Comparison of ENCODE assay signal across 7 mouse cellular contexts in genomic region chr9:108692226-108693041, GRCm38 (mm10). TPM values are rescaled to one million over a fixed set of nuclear protein-coding genes. Genes with fewer than 3 reads are reported as not detected.
DNase-seq lines count a peak whose midpoint lies in the region; ATAC-seq and TF ChIP-seq lines count a peak whose summit lies in the region.

No protein-coding gene starts in this region.

- under 1% methylated on average over 92 of the region's 92 CpGs for WGBS in embryonic facial prominence, embryonic 10.5 days
- under 1% methylated on average over 92 of the region's 92 CpGs for WGBS in limb, embryonic 12.5 days
- WGBS in midbrain, embryonic 13.5 days: under 1% methylated on average over 88 of the region's 92 CpGs
- WGBS in small intestine, adult 2 months: under 1% methylated on average over 91 of the region's 92 CpGs

- H3K9ac ChIP-seq in limb, embryonic 12.5 days (replicated peaks): peak overlapping the region; percentile 81
- H3K9ac ChIP-seq in midbrain, embryonic 13.5 days (replicated peaks): peak overlapping the region; percentile 91

- H3K4me2 ChIP-seq in limb, embryonic 12.5 days: peak overlapping the region; percentile 90
- H3K4me2 ChIP-seq in midbrain, embryonic 13.5 days (replicated peaks): peak overlapping the region; percentile 85

- ATAC-seq in granulocyte monocyte progenitor cell, adult 5-6 weeks (replicated peaks; ENCODE audit: poor library complexity, severe bottlenecking): peak; percentile 23
- peak; percentile 61 for ATAC-seq in limb, embryonic 12.5 days (ENCODE audit: insufficient number of reproducible peaks, insufficient read depth, low FRiP score, low TSS enrichment, low read depth)
- peak; percentile 82 for ATAC-seq in midbrain, embryonic 13.5 days

- H3K4me1 ChIP-seq in embryonic facial prominence, embryonic 10.5 days: peaks cover 32% of the 10 kb centered on the region
- H3K4me1 ChIP-seq in limb, embryonic 12.5 days (replicated peaks): peaks cover 17% of the 10 kb centered on the region
- peaks cover 62% of the 10 kb centered on the region for H3K4me1 ChIP-seq in midbrain, embryonic 13.5 days (replicated peaks)
- H3K4me1 ChIP-seq in small intestine, adult 2 months (ENCODE audit: control insufficient read depth, insufficient read depth, insufficient read length, low read length): peaks cover 32% of the 10 kb centered on the region

- no peaks in the 10 kb centered on the region for H3K36me3 ChIP-seq in embryonic facial prominence, embryonic 10.5 days (replicated peaks)
- H3K36me3 ChIP-seq in limb, embryonic 12.5 days: no peaks in the 10 kb centered on the region
- H3K36me3 ChIP-seq in midbrain, embryonic 13.5 days: no peaks in the 10 kb centered on the region
- no peaks in the 10 kb centered on the region for H3K36me3 ChIP-seq in small intestine, adult 2 months (ENCODE audit: control insufficient read depth, insufficient read depth, low read length)

- peaks cover 37% of the 10 kb centered on the region for H3K27me3 ChIP-seq in embryonic facial prominence, embryonic 10.5 days (replicated peaks; ENCODE audit: low read depth, poor library complexity, severe bottlenecking)
- H3K27me3 ChIP-seq in limb, embryonic 12.5 days: no peaks in the 10 kb centered on the region
- H3K27me3 ChIP-seq in midbrain, embryonic 13.5 days: peaks cover 6% of the 10 kb centered on the region; the same call in 1 of the 2 replicates
- no peaks in the 10 kb centered on the region for H3K27me3 ChIP-seq in small intestine, adult 2 months (ENCODE audit: control insufficient read depth, insufficient read depth, low read length)

- no peaks in the 10 kb centered on the region for H3K9me3 ChIP-seq in embryonic facial prominence, embryonic 10.5 days
- no peaks in the 10 kb centered on the region for H3K9me3 ChIP-seq in limb, embryonic 12.5 days
- H3K9me3 ChIP-seq in midbrain, embryonic 13.5 days: no peaks in the 10 kb centered on the region

- H3K27ac ChIP-seq in embryonic facial prominence, embryonic 10.5 days (replicated peaks): peak overlapping the region; percentile 85
- peak overlapping the region; percentile 56; the same call in 1 of the 2 replicates for H3K27ac ChIP-seq in limb, embryonic 12.5 days
- H3K27ac ChIP-seq in midbrain, embryonic 13.5 days: peak overlapping the region; percentile 83
- H3K27ac ChIP-seq in small intestine, adult 2 months (ENCODE audit: insufficient read depth, low read depth, low read length): peak overlapping the region; percentile 66

- TF ChIP-seq POLR2A in small intestine, adult 2 months (IDR thresholded peaks at IDR 0.05; ENCODE audit: low read depth, low read length): no peak

- 0 out of 2 replicates have a peak, but pooled peaks have one; percentile 19 for TF ChIP-seq CTCF in small intestine, adult 2 months (IDR thresholded peaks at IDR 0.05; ENCODE audit: extremely low read depth, insufficient read length, insufficient replicate concordance, low read depth, low read length)

- peak; percentile 62 for DNase-seq in adrenal gland, postnatal 25 days
- peak; percentile 74 for DNase-seq in embryonic facial prominence, embryonic 10.5 days (ENCODE audit: low spot score)
- peak; percentile 57 for DNase-seq in kidney, adult 11 months

- H3K4me3 ChIP-seq in embryonic facial prominence, embryonic 10.5 days: peak overlapping the region; percentile 78
- peak overlapping the region; percentile 82 for H3K4me3 ChIP-seq in limb, embryonic 12.5 days (replicated peaks)
- H3K4me3 ChIP-seq in midbrain, embryonic 13.5 days (replicated peaks): peak overlapping the region; percentile 89
- H3K4me3 ChIP-seq in small intestine, adult 2 months (ENCODE audit: low read depth, low read length): peak overlapping the region; percentile 88

RNA-seq across cellular contexts. Expression of gene Prkar2a, which starts 3.3 kb away (rescaled TPM):
- total RNA-seq in adrenal gland, postnatal 25 days (2021): 29.3 and 30.7 TPM in 2 replicates
- polyA plus RNA-seq in embryonic facial prominence, embryonic 10.5 days (2016; fragmentation: Nextera tagmentation; extraction: Ambion mirVana): 24.7 and 26.2 TPM in 2 replicates
- total RNA-seq in granulocyte monocyte progenitor cell, adult 5-6 weeks (2014; fragmentation: Nextera tagmentation): 22.8 and 22.9 TPM in 2 replicates
- total RNA-seq in granulocyte monocyte progenitor cell, adult 5-6 weeks (2017): 28.6 and 37.8 TPM in 2 replicates
- 34.8 and 35.5 TPM in 2 replicates for polyA plus RNA-seq in limb, embryonic 12.5 days (2016; fragmentation: Nextera tagmentation; extraction: Ambion mirVana)
- 49.3 and 54.0 TPM in 2 replicates for polyA plus RNA-seq in midbrain, embryonic 13.5 days (2015; fragmentation: Nextera tagmentation; extraction: Ambion mirVana)
- 17.6 and 31.5 TPM in 2 replicates for polyA plus RNA-seq in small intestine, adult 2 months (2012; rRNA removed)

RNA-seq across cellular contexts. Expression of gene Slc25a20, which starts 30.5 kb away (rescaled TPM):
- total RNA-seq in adrenal gland, postnatal 25 days (2021): 91.1 and 112 TPM in 2 replicates
- 30.4 and 35.1 TPM in 2 replicates for polyA plus RNA-seq in embryonic facial prominence, embryonic 10.5 days (2016; fragmentation: Nextera tagmentation; extraction: Ambion mirVana)
- 20.2 and 28.6 TPM in 2 replicates for total RNA-seq in granulocyte monocyte progenitor cell, adult 5-6 weeks (2014; fragmentation: Nextera tagmentation)
- 28.7 and 30.3 TPM in 2 replicates for total RNA-seq in granulocyte monocyte progenitor cell, adult 5-6 weeks (2017)
- 40.7 and 43.2 TPM in 2 replicates for polyA plus RNA-seq in limb, embryonic 12.5 days (2016; fragmentation: Nextera tagmentation; extraction: Ambion mirVana)
- 39.5 and 40.5 TPM in 2 replicates for polyA plus RNA-seq in midbrain, embryonic 13.5 days (2015; fragmentation: Nextera tagmentation; extraction: Ambion mirVana)
- polyA plus RNA-seq in small intestine, adult 2 months (2012; rRNA removed): 19.7 and 26.0 TPM in 2 replicates

RNA-seq across cellular contexts. Expression of gene Arih2, which starts 43.2 kb away (rescaled TPM):
- total RNA-seq in adrenal gland, postnatal 25 days (2021): 48.9 and 73.9 TPM in 2 replicates
- 57.9 and 62.5 TPM in 2 replicates for polyA plus RNA-seq in embryonic facial prominence, embryonic 10.5 days (2016; fragmentation: Nextera tagmentation; extraction: Ambion mirVana)
- total RNA-seq in granulocyte monocyte progenitor cell, adult 5-6 weeks (2014; fragmentation: Nextera tagmentation): 32.9 and 36.9 TPM in 2 replicates
- total RNA-seq in granulocyte monocyte progenitor cell, adult 5-6 weeks (2017): 32.2 and 33.4 TPM in 2 replicates
- 54.6 and 61.3 TPM in 2 replicates for polyA plus RNA-seq in limb, embryonic 12.5 days (2016; fragmentation: Nextera tagmentation; extraction: Ambion mirVana)
- 53.6 and 54.0 TPM in 2 replicates for polyA plus RNA-seq in midbrain, embryonic 13.5 days (2015; fragmentation: Nextera tagmentation; extraction: Ambion mirVana)
- polyA plus RNA-seq in small intestine, adult 2 months (2012; rRNA removed): 13.1 and 22.4 TPM in 2 replicates

Comparison
In these comparisons a context has a peak if more than half of its experiments do, and no peak if none do; other contexts are left out.
1. Peak in every context shown above with its lines: DNase-seq, ATAC-seq, H3K4me3 ChIP-seq and H3K27ac ChIP-seq.
2. ATAC-seq: peak in every context shown above with its lines; median percentile 82 in midbrain, embryonic 13.5 days; 61 in limb, embryonic 12.5 days; 23 in granulocyte monocyte progenitor cell, adult 5-6 weeks.